In genomic region chr12:27085890-27086289, GRCm38 (mm10) we compare ENCODE assay signal across 16 mouse cellular contexts.
"Had no signal": no experiment of that assay in that cellular context is flagged by ENCODE, and none has a peak within 500 bp of the region (broad histone marks: within the 10 kb centered on the region; RNA-seq: fewer than 3 reads in every experiment).

No protein-coding gene starts in this region.

- H3K4me3 ChIP-seq: limb, embryonic 15.5 days; liver, embryonic 12.5 days; midbrain, embryonic 12.5 days; neural tube, embryonic 13.5 days; stomach, embryonic 15.5 days had no signal

- H3K27me3 ChIP-seq: limb, embryonic 15.5 days; liver, embryonic 12.5 days; midbrain, embryonic 12.5 days; neural tube, embryonic 13.5 days; stomach, embryonic 15.5 days had no signal

- ATAC-seq: liver, embryonic 12.5 days had no signal

- H3K9me3 ChIP-seq: limb, embryonic 15.5 days; liver, embryonic 12.5 days; midbrain, embryonic 12.5 days; neural tube, embryonic 13.5 days; stomach, embryonic 15.5 days had no signal

- H3K9ac ChIP-seq: limb, embryonic 15.5 days; liver, embryonic 12.5 days; lung, embryonic 14.5 days; midbrain, embryonic 12.5 days; neural tube, embryonic 13.5 days; stomach, embryonic 15.5 days had no signal

- H3K36me3 ChIP-seq: limb, embryonic 15.5 days; liver, embryonic 12.5 days; midbrain, embryonic 12.5 days; neural tube, embryonic 13.5 days; stomach, embryonic 15.5 days had no signal

- DNase-seq: kidney, adult 8-10 months; kidney, postnatal 36 days; left cerebral cortex, postnatal 4 days; lung, embryonic 14.5 days; lung, postnatal 10 days; lung, postnatal 4 days; retina, postnatal 1 day; right cerebral cortex, postnatal 4 days; thymus, adult 2 months; thymus, postnatal 25 days had no signal

- H3K4me2 ChIP-seq: limb, embryonic 15.5 days; liver, embryonic 12.5 days; lung, embryonic 14.5 days; midbrain, embryonic 12.5 days; neural tube, embryonic 13.5 days; stomach, embryonic 15.5 days had no signal

- H3K27ac ChIP-seq: kidney, postnatal 0 days; limb, embryonic 15.5 days; liver, embryonic 12.5 days; midbrain, embryonic 12.5 days; neural tube, embryonic 13.5 days; stomach, embryonic 15.5 days had no signal
